Mouse (Mus musculus): Measurements from ENCODE around the gene Iqcj. TPM values are rescaled to one million over a fixed set of nuclear protein-coding genes. Genes with fewer than 3 reads are reported as not detected.
A peak's percentile ranks its signal among the peaks of the same experiment; 100 is the strongest.

Gene Iqcj
- polyA plus RNA-seq (2014; fragmentation: Nextera tagmentation; extraction: Ambion mirVana): not detected in 2 replicates

- Histone ChIP-seq H3K4me1 (ENCODE audit: control insufficient read depth, insufficient read depth, low read length) (no peaks in the 10 kb centered on the region; the same call in 1 of the 2 replicates), H3K27me3 (replicated peaks; ENCODE audit: control insufficient read depth, insufficient read depth, low read length) (no peaks in the 10 kb centered on the region), H3K27ac (replicated peaks; ENCODE audit: low read depth, low read length) (no peak within 1 kb of the TSS), H3K4me2 (ENCODE audit: low read depth, low read length) (peak within 1 kb of the TSS; percentile 34), H3K9ac (ENCODE audit: low read depth, low read length) (0 out of 2 replicates have a peak within 1 kb of the TSS, but pooled peaks have one; percentile 30), H3K4me3 (ENCODE audit: low read depth, low read length) (peak within 1 kb of the TSS; percentile 6; the same call in 1 of the 2 replicates), H3K9me3 (ENCODE audit: control insufficient read depth, low read length) (no peaks in the 10 kb centered on the region), H3K36me3 (ENCODE audit: control insufficient read depth, insufficient read depth, low read length) (no peaks in the 10 kb centered on the region)
- 0 out of 2 replicates have a peak, but pooled peaks have one; percentile 15 for ATAC-seq (ENCODE audit: low read depth)
- DNase-seq (ENCODE audit: low spot score): peak; percentile 20
- WGBS: 52% methylated on average over 15 of the region's 15 CpGs
These were observed at the start of gene Iqcj, which contains the start of gene Iqschfp for GRCm38 (mm10) chr3:67892026-67892705. Iqcj (plus strand) TSS chr3:67892220. Iqschfp (plus strand) TSS chr3:67892232.

DNA sequence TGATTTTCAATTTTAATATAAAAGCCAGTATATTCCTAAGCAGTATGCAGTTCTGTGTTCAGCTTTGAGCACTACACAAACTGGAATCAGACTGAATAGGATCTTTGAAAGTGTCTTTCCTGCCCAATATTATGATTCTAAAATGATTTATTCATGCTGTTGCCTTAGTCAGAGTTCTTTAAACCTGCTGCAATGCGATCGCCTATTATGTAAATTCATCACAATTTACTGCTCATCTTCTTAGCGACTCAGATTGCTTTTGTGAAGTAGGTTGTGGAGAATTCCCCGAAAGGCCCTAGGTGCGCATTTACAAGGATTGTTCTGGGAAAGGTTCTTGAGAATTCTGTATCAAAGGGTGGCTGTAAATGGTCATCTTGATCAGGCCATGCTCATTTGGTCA is 39.6 kb upstream of the Iqcj start:
- Histone ChIP-seq H3K36me3 (ENCODE audit: control insufficient read depth, insufficient read depth, low read length) (no peaks in the 10 kb centered on the region), H3K9me3 (ENCODE audit: control insufficient read depth, low read length) (no peaks in the 10 kb centered on the region), H3K27ac (replicated peaks; ENCODE audit: low read depth, low read length) (no peak overlapping the region), H3K4me3 (ENCODE audit: low read depth, low read length) (no peak overlapping the region), H3K9ac (ENCODE audit: low read depth, low read length) (no peak overlapping the region), H3K4me1 (ENCODE audit: control insufficient read depth, insufficient read depth, low read length) (no peaks in the 10 kb centered on the region), H3K4me2 (ENCODE audit: low read depth, low read length) (no peak overlapping the region), H3K27me3 (replicated peaks; ENCODE audit: control insufficient read depth, insufficient read depth, low read length) (no peaks in the 10 kb centered on the region)
- ATAC-seq (ENCODE audit: low read depth): no peak
- WGBS: 79% methylated on average over 5 of the region's 5 CpGs
- DNase-seq (ENCODE audit: low spot score): no peak

- DNase-seq (ENCODE audit: low spot score): no peak
- Histone ChIP-seq H3K9ac (ENCODE audit: low read depth, low read length) (no peak overlapping the region), H3K4me3 (ENCODE audit: low read depth, low read length) (no peak overlapping the region), H3K4me2 (ENCODE audit: low read depth, low read length) (no peak overlapping the region), H3K4me1 (ENCODE audit: control insufficient read depth, insufficient read depth, low read length) (no peaks in the 10 kb centered on the region), H3K9me3 (ENCODE audit: control insufficient read depth, low read length) (no peaks in the 10 kb centered on the region), H3K36me3 (ENCODE audit: control insufficient read depth, insufficient read depth, low read length) (no peaks in the 10 kb centered on the region), H3K27ac (replicated peaks; ENCODE audit: low read depth, low read length) (no peak overlapping the region), H3K27me3 (replicated peaks; ENCODE audit: control insufficient read depth, insufficient read depth, low read length) (no peaks in the 10 kb centered on the region)
- 80% methylated on average over 3 of the region's 3 CpGs for WGBS
- no peak for ATAC-seq (ENCODE audit: low read depth)
These were observed 30.5 kb upstream of the Iqcj start for GRCm38 (mm10) chr3:67861524-67861923.

GRCm38 (mm10) chr3:67867420-67868065 is 24.5 kb upstream of the Iqcj start:
- no peak overlapping the region for H3K27ac ChIP-seq (replicated peaks; ENCODE audit: low read depth, low read length)
- H3K27me3 ChIP-seq (replicated peaks; ENCODE audit: control insufficient read depth, insufficient read depth, low read length): no peaks in the 10 kb centered on the region
- DNase-seq (ENCODE audit: low spot score): peak; percentile 64
- H3K36me3 ChIP-seq (ENCODE audit: control insufficient read depth, insufficient read depth, low read length): no peaks in the 10 kb centered on the region
- H3K4me1 ChIP-seq (ENCODE audit: control insufficient read depth, insufficient read depth, low read length): no peaks in the 10 kb centered on the region
- WGBS: 42% methylated on average over 13 of the region's 13 CpGs
- H3K4me2 ChIP-seq (ENCODE audit: low read depth, low read length): no peak overlapping the region
- H3K4me3 ChIP-seq (ENCODE audit: low read depth, low read length): no peak overlapping the region
- H3K9me3 ChIP-seq (ENCODE audit: control insufficient read depth, low read length): no peaks in the 10 kb centered on the region
- H3K9ac ChIP-seq (ENCODE audit: low read depth, low read length): no peak overlapping the region
- peak; percentile 65; the same call in 1 of the 2 replicates for ATAC-seq (ENCODE audit: low read depth)

DNA sequence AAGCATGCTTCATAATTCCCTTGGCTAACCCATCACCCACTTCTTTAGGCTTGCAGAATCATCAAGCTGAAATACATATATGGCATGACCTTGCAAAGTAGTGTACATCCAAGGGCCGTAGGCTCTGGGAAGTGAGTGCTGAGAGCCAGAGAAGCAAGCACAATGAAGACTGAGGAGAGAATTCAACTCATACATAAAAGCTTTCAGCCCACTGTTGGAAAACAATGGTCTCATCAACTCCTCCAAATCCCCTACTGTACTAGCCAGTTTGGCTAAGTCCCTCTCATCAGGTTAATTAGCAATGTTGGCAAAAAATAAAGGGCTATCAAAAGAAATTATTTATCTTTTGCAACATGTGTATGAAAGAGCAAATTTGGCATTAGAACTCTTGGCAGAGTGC is 22.6 kb upstream of the Iqcj start:
- no peak for ATAC-seq (ENCODE audit: low read depth)
- Histone ChIP-seq H3K4me1 (ENCODE audit: control insufficient read depth, insufficient read depth, low read length) (no peaks in the 10 kb centered on the region), H3K4me3 (ENCODE audit: low read depth, low read length) (no peak overlapping the region), H3K4me2 (ENCODE audit: low read depth, low read length) (no peak overlapping the region), H3K36me3 (ENCODE audit: control insufficient read depth, insufficient read depth, low read length) (no peaks in the 10 kb centered on the region), H3K27ac (replicated peaks; ENCODE audit: low read depth, low read length) (no peak overlapping the region), H3K27me3 (replicated peaks; ENCODE audit: control insufficient read depth, insufficient read depth, low read length) (no peaks in the 10 kb centered on the region), H3K9ac (ENCODE audit: low read depth, low read length) (no peak overlapping the region), H3K9me3 (ENCODE audit: control insufficient read depth, low read length) (no peaks in the 10 kb centered on the region)
- WGBS: 76% methylated on average over 1 of the region's 1 CpGs
- DNase-seq (ENCODE audit: low spot score): no peak

- no peak overlapping the region for H3K27ac ChIP-seq (replicated peaks; ENCODE audit: low read depth, low read length)
- H3K4me2 ChIP-seq (ENCODE audit: low read depth, low read length): no peak overlapping the region
- H3K36me3 ChIP-seq (ENCODE audit: control insufficient read depth, insufficient read depth, low read length): no peaks in the 10 kb centered on the region
- no peak overlapping the region for H3K9ac ChIP-seq (ENCODE audit: low read depth, low read length)
- H3K4me3 ChIP-seq (ENCODE audit: low read depth, low read length): no peak overlapping the region
- 72% methylated on average over 4 of the region's 4 CpGs for WGBS
- H3K9me3 ChIP-seq (ENCODE audit: control insufficient read depth, low read length): no peaks in the 10 kb centered on the region
- no peaks in the 10 kb centered on the region for H3K27me3 ChIP-seq (replicated peaks; ENCODE audit: control insufficient read depth, insufficient read depth, low read length)
- H3K4me1 ChIP-seq (ENCODE audit: control insufficient read depth, insufficient read depth, low read length): no peaks in the 10 kb centered on the region
- ATAC-seq (ENCODE audit: low read depth) (no peak), DNase-seq (ENCODE audit: low spot score) (no peak)
These were observed 14.8 kb upstream of the Iqcj start for GRCm38 (mm10) chr3:67877253-67877652.

DNA sequence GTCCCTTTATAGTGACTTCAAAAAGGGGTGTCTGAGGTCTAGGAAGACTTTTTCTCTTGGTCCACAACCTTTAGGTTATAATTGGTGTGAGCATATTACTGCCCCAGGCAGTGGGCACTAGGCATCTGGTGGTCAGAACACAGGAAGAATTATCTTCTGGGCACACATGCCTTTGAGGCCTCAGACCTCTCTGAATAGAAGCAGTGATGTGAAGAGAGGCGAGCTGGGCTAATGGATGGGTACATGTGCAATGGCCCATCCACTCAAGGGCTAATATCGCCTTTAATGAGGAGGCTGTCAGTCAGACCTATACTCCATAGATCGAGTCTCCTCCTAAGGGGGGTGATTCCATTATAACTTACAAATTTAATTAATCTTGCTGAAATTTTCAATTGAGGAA is 7.7 kb upstream of the Iqcj start:
- ATAC-seq (ENCODE audit: low read depth): no peak
- WGBS: 79% methylated on average over 3 of the region's 3 CpGs
- no peak overlapping the region for H3K9ac ChIP-seq (ENCODE audit: low read depth, low read length)

DNA sequence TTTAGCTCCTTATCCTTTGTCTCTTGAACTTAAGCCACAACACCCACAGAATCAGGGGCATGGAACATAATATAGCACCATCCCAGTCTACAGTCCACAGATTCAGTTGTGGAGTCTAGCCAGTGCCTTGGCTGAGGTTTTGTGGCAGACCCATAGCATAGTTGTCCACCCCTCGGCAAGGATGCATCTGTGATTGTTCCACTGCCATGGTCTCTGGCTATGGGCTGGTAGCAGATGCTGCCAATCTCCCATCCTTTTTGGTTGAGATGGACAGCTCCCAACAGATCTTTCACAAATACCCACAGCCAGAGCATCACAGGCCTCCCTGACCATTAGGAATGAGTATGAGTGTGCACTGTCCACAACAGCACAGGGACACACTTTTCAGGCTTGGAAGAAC is 5.8 kb upstream of the Iqcj start:
- Histone ChIP-seq H3K27me3 (replicated peaks; ENCODE audit: control insufficient read depth, insufficient read depth, low read length) (no peaks in the 10 kb centered on the region), H3K27ac (replicated peaks; ENCODE audit: low read depth, low read length) (no peak overlapping the region), H3K4me1 (ENCODE audit: control insufficient read depth, insufficient read depth, low read length) (no peaks in the 10 kb centered on the region), H3K4me2 (ENCODE audit: low read depth, low read length) (no peak overlapping the region), H3K9ac (ENCODE audit: low read depth, low read length) (no peak overlapping the region), H3K36me3 (ENCODE audit: control insufficient read depth, insufficient read depth, low read length) (no peaks in the 10 kb centered on the region), H3K9me3 (ENCODE audit: control insufficient read depth, low read length) (no peaks in the 10 kb centered on the region), H3K4me3 (ENCODE audit: low read depth, low read length) (no peak overlapping the region)
- DNase-seq (ENCODE audit: low spot score) (no peak), ATAC-seq (ENCODE audit: low read depth) (no peak)
- 75% methylated on average over 1 of the region's 1 CpGs for WGBS

More for the DNA sequence above, 7.7 kb upstream of the Iqcj start:
- DNase-seq (ENCODE audit: low spot score): no peak
- Histone ChIP-seq H3K36me3 (ENCODE audit: control insufficient read depth, insufficient read depth, low read length) (no peaks in the 10 kb centered on the region), H3K4me2 (ENCODE audit: low read depth, low read length) (no peak overlapping the region), H3K27me3 (replicated peaks; ENCODE audit: control insufficient read depth, insufficient read depth, low read length) (no peaks in the 10 kb centered on the region), H3K4me1 (ENCODE audit: control insufficient read depth, insufficient read depth, low read length) (no peaks in the 10 kb centered on the region), H3K4me3 (ENCODE audit: low read depth, low read length) (no peak overlapping the region), H3K9me3 (ENCODE audit: control insufficient read depth, low read length) (no peaks in the 10 kb centered on the region), H3K27ac (replicated peaks; ENCODE audit: low read depth, low read length) (no peak overlapping the region)

Measured in embryonic facial prominence, embryonic 14.5 days (tissue).